Mouse (Mus musculus) ZHBTc4 (cell line): ENCODE data around the gene Prkcq.

Experiments
- DNase-seq: peaks from one replicate; pipeline ENCODE4 v3.0.0-alpha.2; 2011; ENCODE audit warnings: low read depth, low spot score

Gene Prkcq

DNA sequence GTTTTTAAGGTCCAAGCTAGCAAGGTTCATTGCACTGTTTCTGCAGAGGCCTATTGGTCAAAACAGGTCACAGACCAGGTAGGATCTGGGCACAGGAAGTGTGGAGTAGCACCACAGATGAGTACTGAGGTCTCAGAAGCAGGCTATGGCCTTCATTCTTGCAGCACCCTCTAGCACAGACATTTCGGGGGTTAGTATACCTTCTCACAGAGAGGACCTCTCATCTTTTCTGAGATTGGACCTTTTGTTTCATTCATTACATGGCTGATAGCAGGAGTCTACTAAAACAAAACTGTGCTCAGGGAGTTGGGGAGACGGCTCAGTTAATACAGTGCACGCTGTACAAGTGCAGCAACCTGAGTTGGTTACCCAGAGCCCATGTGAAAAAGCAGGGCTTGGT lies 14.7 kb downstream of the Prkcq start:
- DNase-seq: no peak

DNA sequence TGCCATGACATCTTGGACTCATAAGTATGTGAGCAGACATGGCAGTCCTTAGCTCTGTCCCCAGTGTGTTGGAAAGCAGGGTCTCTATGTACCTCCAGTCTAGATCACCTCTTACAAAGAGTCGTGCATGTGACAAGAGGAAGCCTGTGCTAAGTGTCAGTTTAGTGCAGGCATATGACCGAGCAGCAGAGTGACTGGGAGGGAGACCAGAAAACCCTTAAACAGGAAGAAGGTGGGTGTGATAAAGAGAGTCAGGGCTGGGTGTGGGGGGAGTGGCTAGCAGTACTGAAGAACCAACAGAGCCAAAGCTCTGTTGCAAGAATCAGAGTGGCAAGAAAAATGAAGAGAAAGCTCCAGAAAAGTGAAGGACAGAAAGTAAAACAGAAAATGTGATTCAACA lies 15.3 kb downstream of the Prkcq start:
- no peak for DNase-seq

DNA sequence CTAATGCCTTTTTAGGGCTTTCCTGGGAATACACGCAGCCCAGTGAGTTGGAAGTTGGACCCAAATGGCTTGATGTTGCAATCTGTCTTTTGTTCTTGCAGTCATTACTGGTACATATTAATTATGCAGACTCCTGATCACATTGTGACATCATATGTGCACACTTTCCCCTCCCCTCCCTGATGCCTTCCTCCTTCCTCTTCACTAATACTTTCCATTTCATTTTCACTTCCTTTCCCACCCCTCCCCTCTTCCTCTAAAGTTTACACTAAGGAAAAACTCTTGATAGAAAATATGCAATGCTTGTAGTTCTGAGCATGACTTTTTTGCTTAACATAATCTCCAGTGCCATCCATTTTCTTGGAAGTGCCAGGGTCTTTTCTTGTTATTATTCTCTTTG lies 16.4 kb downstream of the Prkcq start:
- DNase-seq: no peak

DNA sequence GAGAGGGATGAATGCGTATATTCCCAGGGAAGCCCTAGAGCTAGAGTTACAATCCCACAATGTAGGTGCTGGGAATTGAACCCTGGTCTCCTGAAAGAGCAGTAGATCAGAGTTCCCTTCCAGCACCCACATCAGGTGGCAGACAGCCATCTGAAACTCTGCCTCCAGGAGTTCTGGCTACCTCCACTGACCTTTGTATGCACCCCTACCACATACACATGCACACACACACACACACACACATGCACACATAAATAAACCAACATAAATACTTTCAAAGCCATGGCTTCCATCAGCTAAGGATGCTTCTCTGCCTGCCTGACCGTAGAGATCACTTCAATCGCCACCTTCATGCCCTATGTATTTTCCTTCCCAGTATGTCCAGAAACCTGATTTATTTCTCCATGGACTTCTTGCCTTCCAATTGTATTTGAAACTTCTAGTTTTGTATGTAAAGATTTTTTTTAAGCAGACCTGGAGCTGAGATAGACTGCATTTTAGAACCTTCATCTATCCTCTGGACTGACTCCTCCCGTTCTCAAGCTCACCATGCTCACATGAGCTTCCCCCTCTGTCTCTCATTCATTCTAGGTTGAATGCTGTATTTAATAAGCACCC lies 17.4 kb downstream of the Prkcq start:
- no peak for DNase-seq

DNA sequence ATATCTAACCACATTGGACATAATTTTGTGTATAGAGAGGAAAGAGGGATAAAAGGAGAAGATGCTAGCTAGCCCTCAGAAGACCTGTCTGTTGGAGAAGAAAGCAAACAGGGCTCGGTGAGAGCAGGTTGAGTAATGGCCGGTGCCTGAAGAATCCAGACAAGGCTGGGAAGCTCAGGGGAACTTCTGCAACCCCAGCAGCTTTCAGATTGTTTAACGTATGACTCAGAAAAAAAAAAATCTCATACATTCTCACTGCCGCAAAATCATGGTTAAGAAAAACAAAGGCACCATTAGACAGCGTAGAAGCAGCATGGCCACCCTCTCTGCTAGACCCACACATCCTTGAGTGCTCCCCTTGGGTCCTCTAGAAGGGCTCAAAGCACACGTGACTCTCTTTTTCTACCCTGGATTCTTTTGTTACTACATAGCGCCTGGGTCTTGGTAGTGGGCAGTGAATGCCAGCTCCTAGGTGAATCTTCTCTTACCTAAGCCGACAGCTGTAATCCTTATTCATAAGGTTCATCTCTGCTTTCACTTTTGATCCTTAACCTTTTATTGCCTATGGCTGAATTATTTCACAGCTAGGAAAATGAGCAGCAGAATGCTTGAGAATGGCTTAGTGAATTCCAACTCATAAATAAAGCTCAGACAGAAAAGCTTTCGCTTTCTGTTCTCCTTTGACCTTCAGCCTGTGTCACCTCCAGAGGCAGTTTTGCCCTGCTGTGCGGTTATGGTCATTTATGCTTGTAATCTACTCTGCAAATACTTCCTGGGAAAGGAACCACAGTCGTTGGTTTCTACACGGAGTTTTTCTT lies 20.6 kb downstream of the Prkcq start:
- no peak for DNase-seq

DNA sequence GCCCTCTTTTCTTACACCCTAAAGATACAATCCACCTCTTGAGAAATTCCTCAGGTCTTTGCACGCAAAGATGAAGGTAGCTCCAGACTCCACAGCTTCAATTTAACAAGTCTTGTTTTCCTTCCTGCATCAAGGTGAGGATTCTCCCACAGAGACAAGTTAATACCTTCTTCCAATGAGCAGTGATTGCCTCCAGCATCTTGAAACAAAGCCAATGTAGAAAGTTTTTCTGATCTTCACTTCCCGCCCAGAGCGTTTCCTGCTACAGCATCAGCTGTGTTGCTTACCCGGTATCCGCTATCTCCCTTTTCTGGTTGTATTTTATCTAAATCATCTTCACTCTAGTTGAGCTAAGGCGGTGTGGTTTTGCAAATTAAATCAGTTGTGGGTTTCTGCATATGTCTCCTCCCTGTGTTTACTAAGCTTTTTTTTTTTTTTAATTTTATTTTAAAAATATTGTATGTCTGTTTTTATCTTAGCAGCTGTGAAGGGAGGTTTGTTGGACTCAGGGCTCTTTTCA lies 21.3 kb downstream of the Prkcq start:
- no peak for DNase-seq

DNA sequence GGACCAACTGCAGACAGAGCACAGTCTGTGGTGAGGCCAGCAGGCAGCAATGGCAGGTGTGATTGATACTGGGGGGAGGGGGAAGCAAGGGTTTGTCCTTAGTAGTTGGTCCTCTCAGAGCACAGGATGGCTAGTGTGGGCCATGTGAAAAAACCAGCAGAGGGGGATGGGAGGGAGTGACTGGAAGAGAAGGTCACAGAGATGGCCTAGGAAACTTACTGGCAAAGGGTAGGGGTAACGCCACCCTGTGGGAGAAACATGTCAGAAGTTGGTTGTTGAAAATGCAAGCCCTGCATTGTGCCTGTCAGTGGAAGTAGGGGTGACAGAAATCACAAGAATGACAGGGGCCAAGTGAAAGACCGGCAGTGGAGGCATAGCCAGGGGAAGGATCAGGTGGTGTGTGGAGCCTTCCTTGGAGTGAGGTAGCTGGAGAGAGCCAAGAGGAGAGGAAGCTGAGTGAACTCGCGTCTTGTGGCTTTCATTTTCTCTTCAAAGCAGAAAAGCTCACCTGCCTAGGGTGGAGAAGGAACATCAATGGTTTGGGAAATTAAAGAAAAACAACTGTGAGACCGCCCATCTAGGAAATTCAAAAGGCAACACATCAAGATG lies 22.9 kb downstream of the Prkcq start:
- no peak for DNase-seq

DNA sequence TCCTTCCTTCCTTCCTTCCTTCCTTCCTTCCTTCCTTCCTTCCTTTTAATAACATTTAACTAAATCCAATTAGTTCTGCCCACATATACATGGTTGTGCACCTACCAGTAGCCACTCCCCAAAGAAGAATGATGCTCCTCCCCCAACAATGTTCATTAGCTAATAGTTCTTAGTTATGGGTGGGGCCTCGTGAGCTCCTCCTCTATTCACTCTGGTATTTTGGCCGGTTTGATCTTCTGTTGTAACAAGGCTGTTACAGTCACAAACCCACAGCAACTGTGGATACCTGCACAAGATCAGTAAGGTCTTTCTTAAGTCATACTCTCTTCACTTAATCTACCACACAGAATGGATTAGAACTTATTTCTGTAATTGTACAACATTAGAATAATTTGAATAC lies 24.2 kb downstream of the Prkcq start:
- DNase-seq: no peak

DNA sequence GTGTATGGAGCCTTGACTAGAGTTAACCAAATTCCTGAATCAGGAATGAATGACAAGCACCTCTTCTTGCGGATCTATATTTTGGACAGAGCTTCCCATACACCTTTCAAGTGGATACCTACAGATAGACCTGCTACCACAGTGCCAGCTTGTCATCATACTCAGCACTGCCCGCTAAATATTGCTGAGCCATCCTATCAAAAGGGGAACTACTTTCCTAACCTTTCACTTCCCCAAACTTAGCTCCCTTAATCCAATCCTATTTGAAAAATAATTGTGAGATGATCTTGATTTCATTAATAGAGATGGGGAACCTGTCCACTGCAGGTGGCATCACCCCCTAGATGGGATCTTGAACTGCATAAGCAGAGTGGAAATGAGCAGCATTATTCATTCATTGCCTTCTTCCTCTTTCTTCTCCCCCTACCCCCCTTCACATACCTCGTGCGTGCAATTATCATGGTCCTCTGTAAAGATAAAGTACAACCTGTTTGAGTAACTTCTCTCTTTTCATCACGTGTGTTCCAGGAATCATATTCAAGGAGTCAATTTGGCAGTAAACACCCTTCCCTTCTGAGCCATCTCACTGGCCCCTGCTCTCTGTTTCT lies 25.1 kb downstream of the Prkcq start:
- no peak for DNase-seq

DNA sequence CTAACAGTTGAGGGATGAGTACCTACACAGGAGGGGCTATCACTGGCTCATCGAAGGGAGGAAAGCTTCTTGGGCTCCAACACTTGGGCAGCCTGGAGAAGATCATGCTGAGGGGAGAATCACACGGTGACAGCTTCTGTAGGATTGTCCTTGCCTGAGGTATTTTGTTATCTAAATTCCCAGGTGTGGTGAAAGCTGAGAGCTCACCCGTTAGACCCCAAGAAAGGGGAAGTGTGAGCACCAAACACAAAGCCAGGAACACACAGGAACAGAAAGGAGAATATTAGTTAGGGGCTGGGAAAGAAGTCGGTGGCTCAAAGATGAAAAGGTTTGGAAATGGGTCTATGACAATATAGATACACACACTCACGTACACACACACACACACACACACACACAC lies 27.7 kb downstream of the Prkcq start:
- no peak for DNase-seq

DNA sequence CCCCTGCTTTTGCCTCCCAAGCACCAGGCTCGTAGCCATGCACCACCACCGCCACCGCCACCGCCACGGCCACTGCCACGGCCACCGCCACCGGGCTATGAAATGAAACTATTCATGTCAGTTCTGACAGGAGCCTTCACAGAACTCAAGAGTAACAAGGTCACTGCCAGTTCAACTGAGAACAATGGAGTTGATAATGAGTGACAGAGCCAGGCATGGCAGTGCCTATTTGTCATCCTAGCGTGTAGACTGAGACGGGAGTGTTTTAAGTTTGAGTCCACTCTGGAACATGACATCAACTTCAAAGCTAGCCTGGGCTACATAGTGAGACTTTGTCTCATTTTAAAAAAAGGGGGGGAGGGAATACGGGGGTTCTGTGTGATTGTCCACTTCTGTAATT lies 30.9 kb downstream of the Prkcq start:
- no peak for DNase-seq

DNA sequence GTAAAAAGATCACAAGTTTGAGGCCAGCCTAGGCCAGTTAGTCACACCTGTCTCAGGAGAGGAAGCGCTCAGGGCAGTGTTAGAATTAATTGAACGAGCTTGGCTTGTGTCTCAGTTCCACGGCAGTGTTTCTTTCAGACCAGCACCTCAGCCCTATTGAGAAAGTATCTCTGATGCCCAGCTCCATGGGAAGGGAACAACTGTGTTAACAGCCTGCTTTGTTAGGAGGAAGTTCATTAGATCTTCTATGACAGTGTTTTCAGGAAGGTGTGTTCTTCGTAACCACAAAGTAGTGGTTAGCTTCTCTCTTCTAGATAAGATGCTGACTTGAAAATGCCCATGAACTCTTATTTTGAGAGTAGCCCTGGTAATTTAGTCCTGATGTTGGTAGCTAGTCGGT lies 31.4 kb downstream of the Prkcq start:
- DNase-seq: no peak

DNA sequence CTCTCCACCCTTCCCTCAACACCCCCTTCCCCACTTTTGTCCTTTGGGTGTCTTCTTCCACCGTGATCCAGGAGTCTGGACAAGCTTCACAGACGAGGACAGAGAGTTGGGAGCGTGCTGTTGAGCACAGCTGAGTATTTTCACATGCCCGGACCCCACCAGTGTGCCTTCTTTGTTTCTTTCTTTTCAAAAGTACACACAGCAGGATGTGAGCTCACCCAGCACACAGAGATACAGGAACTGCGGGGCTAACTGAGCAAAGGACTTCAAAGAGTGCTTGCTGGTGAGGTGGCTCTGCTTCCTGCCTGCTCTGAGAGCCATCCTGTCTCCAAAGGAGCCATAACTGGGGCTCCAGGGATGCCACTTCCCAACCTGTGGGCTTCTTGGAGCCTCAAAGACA lies 32.3 kb downstream of the Prkcq start:
- DNase-seq: no peak

DNA sequence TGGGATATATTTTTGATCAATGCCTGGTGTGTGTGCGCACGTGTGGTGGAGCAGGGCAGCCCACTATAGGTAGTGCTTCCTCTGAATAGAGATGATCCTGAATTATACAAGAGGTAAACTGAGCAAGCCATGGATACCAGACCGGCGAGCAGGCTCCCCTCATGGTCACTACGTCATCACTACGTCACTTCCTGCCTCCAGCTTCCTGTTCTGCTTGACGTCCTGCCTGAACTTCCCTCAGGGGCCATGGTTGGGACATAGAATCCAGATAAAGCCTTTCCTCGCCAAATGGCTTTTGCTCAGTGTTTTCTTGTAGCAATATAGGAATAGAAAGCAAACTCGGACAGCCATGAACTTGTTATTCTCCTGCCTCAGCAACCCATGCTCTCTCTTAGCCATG lies 33.1 kb downstream of the Prkcq start:
- no peak for DNase-seq

DNA sequence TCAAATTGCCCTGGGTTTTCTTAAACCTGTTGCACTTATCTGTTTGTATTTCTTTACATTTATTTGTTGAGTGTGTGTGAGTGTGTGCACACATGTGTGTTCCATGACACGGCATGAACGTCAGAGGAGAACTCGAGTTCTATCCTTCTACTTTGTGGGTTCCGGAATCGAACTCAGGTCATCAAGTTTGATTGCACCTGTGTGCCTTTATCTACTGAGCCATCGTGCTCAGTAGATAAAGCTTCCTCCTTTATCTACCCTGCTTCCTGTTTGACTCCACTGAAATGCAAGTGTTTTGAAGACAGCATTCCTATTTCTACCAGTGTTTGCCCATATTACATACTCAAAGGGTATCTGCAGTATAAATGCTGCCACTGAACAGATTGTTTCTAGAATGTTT lies 33.8 kb downstream of the Prkcq start:
- no peak for DNase-seq

DNA sequence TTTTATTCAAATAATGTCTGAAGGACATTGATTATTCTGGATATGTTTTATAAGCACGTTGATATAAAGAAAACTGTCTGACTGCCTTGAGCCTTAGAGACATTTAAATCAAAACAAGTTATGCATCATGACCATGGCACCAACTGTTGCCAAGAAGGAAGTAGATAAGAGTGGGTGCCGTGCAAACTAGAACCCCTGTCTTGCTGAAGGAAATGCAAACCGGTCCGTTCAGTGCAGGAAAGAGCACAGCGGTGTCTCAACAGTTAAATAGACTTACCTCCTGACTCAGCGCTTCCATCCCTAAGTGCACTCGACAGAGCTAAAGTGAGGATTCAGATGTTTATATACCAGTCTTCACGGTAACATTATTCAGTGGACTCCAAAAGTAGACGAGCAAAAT lies 36.4 kb downstream of the Prkcq start:
- DNase-seq: no peak

DNA sequence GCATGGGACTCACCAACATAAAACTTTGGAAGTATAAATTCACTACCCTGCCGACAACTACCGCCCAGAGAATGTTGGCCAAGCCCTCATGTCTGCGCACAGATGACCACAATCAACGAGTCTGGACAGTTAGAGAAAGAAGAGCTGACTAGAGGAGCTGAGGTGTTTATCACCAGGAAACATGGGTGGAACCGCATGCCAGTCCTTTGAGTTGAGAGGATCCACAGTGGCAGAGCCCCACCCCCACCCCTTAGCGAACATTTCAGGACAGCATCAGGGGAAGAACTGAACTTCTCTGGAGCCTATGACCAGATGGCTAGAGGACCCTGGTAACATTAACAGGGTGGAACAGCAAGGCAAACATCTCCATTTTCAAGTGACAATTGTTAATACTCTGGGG lies 37.4 kb downstream of the Prkcq start:
- DNase-seq: no peak

DNA sequence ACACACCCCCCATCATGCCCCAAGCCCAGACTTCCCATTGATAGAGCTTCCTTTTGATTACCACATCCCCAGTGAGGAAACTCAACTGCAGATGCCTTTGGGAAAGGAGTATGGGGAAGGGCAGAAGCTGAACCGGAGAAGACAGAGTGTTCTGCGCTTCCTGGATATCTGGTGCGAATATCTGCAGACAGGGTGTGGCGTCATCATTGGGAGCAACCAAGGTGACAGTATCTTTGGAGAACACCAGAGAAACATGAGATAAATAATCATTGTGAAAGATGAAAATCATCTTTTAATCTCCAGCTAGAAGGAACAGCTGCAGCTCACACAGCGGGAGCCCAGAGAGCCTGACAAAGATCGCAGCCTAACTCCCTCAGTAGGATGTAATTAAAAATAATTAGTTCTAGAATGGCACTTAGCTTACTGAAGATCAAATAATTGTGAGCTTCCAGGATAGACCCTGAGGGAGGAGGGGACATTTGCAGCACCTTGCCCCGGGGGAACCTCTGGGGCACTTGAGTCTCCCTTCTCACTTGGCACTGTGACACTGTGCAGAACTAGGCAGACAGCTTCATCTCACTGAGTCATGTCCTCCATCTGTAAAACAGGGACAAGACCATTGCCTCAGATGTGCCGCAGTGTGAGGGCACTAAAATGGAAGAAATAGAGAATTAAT lies 38.5 kb downstream of the Prkcq start:
- DNase-seq: no peak

DNA sequence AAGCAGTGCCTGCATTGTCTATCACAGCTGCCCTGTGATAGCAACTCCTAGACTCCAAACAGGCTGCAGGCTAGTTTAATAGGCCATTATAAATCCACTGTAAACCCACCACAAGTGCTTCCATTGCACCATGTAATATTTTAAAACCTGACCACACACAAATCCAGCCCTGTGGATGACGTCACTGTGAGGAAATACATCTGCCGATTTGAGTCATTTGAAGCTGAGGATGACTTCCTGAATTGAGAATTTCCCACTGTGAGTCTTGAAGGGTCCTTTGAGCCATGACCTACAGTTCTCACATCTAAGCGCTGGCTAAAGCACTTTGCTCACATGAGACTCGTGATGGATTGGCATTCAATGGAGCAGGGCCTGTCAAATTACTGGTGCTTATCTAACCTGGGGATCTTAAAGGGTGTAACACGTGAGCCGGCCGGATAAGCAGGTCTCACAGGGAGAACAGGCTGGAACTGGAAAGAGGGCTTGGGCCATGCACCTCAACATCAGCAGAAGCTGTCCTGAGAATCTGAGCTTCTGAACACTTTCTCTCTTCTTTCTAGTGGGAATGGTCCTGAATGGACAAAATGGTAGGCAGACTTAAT lies 40.2 kb downstream of the Prkcq start:
- no peak for DNase-seq

DNA sequence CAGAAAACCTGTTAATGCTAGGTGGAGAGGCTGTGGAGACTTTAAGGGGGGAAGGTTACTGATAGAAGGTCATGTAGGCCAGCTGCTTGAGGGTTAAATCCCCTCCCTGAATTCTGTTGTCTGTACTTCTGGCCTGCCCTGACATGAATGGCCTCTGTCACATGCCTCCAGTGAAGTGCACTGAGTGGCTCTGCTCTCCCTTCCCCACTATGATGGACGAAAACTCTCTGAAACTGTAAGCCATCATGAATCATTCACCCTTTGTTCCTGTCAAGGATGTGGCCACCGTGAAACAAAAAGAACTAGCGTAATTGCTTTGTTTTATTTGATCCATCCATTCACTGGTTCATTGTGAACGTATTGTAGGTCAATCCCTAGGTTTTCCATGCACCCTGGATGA lies 44.5 kb downstream of the Prkcq start:
- DNase-seq: peak; percentile 31

DNA sequence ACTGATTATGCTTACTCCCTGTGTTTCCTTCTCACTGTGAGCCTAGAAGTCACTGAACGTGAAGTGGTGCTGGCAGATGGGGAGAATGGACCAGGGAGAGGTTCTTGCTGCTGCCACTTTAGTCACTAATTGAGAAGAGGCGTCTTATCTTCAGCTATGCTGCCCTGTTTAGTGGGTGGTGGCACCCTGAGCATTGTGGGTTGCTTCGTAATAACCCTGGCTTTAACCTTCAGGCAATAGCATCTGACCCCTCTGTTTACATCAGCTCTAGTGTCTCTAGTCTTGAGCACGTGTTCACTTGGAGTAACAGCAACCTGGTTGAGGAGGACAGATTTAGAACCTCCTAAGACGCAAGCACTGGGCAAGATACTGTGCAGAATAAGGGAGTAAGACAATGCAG lies 44.9 kb downstream of the Prkcq start:
- DNase-seq: no peak

DNA sequence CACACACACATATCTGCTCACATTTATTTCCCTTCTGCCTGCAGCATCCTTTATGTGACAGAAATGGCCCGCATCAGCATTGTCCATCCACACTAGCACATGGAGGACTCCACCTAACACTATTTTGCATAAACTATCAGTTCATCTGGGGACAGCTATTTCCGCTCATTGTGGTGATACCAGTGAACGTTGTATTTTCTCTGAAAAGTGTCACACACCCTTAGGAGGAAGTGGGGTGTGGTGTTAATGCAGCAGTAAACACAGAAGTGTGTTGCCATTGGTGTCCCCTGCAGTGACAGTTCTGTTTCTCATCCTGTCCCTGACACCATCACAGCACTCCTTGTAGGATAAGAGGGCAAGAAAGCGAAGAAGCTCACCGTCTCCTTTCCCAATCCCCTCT lies 46.2 kb downstream of the Prkcq start:
- DNase-seq: no peak
